Mouse (Mus musculus): Measurements from ENCODE around the gene Ubxn4. TPM values are rescaled to one million over a fixed set of nuclear protein-coding genes. Genes with fewer than 3 reads are reported as not detected.

Ubxn4 gene
- polyA plus RNA-seq, 2 experiments, result 14.9 to 27.2 TPM

DNA sequence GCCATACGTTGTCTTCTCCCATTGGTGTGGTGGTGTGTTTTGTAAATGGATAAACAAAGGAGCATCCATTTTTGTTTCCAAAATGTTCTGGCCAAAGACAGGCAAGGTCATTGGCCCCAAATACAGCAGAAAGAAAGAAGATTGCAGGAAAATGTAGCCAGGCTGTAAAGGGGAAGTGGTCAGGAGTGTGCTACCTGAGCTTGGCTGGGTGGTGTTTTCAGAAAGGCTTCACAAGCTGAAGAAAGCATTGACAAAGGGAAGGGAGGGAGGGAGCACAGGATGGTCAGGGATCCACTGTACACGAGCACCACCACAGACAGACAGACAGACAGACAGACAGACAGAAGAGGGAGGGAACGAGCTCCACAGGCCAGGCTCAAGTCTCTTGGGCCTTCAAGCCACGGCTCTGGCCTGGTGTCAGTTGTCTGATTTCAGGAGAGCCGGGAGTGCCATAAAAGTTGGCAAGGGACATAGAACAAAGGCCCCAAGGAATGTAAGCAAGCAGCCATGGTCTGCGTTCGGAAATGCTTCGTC, 40.5 kb downstream of the Ubxn4 start:
- Histone ChIP-seq H3K4me2 (ENCODE audit: low read depth) (no peak overlapping the region), H3K9me3 (ENCODE audit: control insufficient read depth, low read length) (no peaks in the 10 kb centered on the region), H3K9ac (replicated peaks) (no peak overlapping the region), H3K36me3 (replicated peaks; ENCODE audit: control insufficient read depth, insufficient read depth, low read depth) (peaks cover 4% of the 10 kb centered on the region), H3K27me3 (ENCODE audit: control insufficient read depth, insufficient read depth, low read length) (no peaks in the 10 kb centered on the region), H3K27ac (no peak overlapping the region), H3K4me1 (replicated peaks; ENCODE audit: control insufficient read depth in 2 of 2, insufficient read depth in 2 of 2, low read length in 1 of 2) (no peaks in the 10 kb centered on the region), H3K4me3 (ENCODE audit: insufficient read depth in 1 of 2, low read depth in 2 of 2, low read length in 2 of 2) (no peak overlapping the region)
- WGBS (ENCODE audit: insufficient replicate concordance), result 63% methylated on average over 8 of the region's 8 CpGs
- no peak for TF ChIP-seq CTCF (IDR thresholded peaks at IDR 0.05; ENCODE audit: low read depth)
- no peak for DNase-seq (ENCODE audit: low read depth in 3 of 3, low spot score in 3 of 3)
- ATAC-seq (ENCODE audit: insufficient read depth), result no peak

DNA sequence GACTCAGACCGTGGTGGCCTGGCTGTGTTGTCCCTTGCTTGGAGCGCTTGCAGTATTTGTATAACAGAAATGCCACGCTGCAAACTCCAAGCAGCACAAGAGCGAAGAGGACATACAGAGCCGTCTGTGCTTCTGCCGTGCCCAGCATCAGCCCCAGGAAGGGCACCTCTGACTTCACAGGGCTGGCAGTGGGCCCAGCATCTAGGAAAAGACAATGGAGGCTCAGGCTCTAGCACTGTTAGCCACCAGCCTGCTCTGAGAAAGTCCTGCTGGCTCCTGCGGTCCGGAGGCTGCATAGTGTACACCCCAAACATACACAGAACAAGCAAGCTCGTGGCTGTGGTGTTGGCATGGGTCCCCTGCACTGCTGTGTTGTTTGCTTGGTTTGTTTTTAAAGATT, 41.4 kb downstream of the Ubxn4 start:
- TF ChIP-seq CTCF (IDR thresholded peaks at IDR 0.05; ENCODE audit: low read depth), result no peak
- TF ChIP-seq EP300 (IDR thresholded peaks at IDR 0.05; ENCODE audit: low read depth), result no peak
- no peak overlapping the region for H3K27ac ChIP-seq
- 81% methylated on average over 9 of the region's 9 CpGs for WGBS (ENCODE audit: insufficient replicate concordance)
- no peaks in the 10 kb centered on the region for H3K9me3 ChIP-seq (ENCODE audit: control insufficient read depth, low read length)
- H3K27me3 ChIP-seq (ENCODE audit: control insufficient read depth, insufficient read depth, low read length), result no peaks in the 10 kb centered on the region
- H3K4me3 ChIP-seq (ENCODE audit: insufficient read depth in 1 of 2, low read depth in 2 of 2, low read length in 2 of 2), result no peak overlapping the region
- H3K9ac ChIP-seq (replicated peaks), result no peak overlapping the region
- DNase-seq (ENCODE audit: low read depth in 3 of 3, low spot score in 3 of 3) (no peak), ATAC-seq (ENCODE audit: insufficient read depth) (no peak)
- no peaks in the 10 kb centered on the region for H3K36me3 ChIP-seq (replicated peaks; ENCODE audit: control insufficient read depth, insufficient read depth, low read depth)
- H3K4me1 ChIP-seq (replicated peaks; ENCODE audit: control insufficient read depth in 2 of 2, insufficient read depth in 2 of 2, low read length in 1 of 2), result no peaks in the 10 kb centered on the region
- H3K4me2 ChIP-seq (ENCODE audit: low read depth), result no peak overlapping the region

DNA sequence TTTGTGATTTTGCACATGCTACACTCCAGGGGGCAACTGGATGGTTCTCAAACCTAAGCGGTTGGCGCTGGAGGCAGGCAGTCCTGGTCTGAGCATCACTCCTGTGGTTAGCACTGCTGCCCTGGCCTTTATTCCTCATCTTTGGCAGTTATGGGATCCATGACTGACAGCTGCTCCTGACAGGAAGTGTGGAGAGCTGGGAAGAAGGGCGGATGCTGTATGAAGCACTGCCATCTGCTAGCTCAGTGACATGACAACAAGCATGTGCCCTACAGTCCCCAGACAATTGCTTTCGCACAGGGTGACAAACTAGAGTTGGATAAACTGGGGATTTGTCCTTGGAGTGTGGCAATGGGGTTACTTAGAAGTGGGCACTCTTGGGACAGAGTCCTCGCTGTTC, 46.5 kb downstream of the Ubxn4 start:
- Histone ChIP-seq H3K4me3 (ENCODE audit: insufficient read depth in 1 of 2, low read depth in 2 of 2, low read length in 2 of 2) (no peak overlapping the region), H3K36me3 (replicated peaks; ENCODE audit: control insufficient read depth, insufficient read depth, low read depth) (no peaks in the 10 kb centered on the region), H3K27me3 (ENCODE audit: control insufficient read depth, insufficient read depth, low read length) (no peaks in the 10 kb centered on the region), H3K9me3 (ENCODE audit: control insufficient read depth, low read length) (no peaks in the 10 kb centered on the region), H3K4me2 (ENCODE audit: low read depth) (no peak overlapping the region), H3K27ac (no peak overlapping the region), H3K9ac (replicated peaks) (no peak overlapping the region), H3K4me1 (replicated peaks; ENCODE audit: control insufficient read depth in 2 of 2, insufficient read depth in 2 of 2, low read length in 1 of 2) (no peaks in the 10 kb centered on the region)
- no peak for ATAC-seq (ENCODE audit: insufficient read depth)
- no peak for TF ChIP-seq EP300 (IDR thresholded peaks at IDR 0.05; ENCODE audit: low read depth)
- no peak for TF ChIP-seq CTCF (IDR thresholded peaks at IDR 0.05; ENCODE audit: low read depth)
- no peak for DNase-seq (ENCODE audit: low read depth in 3 of 3, low spot score in 3 of 3)
- WGBS (ENCODE audit: insufficient replicate concordance), result 82% methylated on average over 5 of the region's 5 CpGs

DNA sequence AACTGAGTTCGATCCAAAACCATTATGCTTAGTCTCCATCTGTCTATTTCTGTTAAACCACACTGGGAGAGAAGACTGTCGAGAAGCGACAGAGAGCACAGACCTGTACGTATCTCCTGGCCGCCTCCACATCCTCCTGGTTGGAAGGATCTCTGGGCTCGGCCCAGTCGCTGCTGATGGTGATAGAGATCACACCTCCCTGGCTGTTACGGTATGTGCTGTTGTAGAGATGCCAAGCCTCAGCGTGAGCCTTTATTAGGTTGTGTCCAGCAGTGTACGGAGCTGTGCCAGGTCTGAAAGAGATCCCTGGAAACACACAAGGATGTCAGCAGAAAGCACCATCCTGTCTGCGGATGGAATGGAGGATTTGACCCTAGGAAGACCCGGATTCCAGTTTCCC, 49.8 kb downstream of the Ubxn4 start:
- no peaks in the 10 kb centered on the region for H3K4me1 ChIP-seq (replicated peaks; ENCODE audit: control insufficient read depth in 2 of 2, insufficient read depth in 2 of 2, low read length in 1 of 2)
- no peak for DNase-seq (ENCODE audit: low read depth in 3 of 3, low spot score in 3 of 3)
- ATAC-seq (ENCODE audit: insufficient read depth), result no peak
- no peaks in the 10 kb centered on the region for H3K9me3 ChIP-seq (ENCODE audit: control insufficient read depth, low read length)
- H3K4me2 ChIP-seq (ENCODE audit: low read depth), result no peak overlapping the region
- H3K27ac ChIP-seq, result no peak overlapping the region
- no peak overlapping the region for H3K9ac ChIP-seq (replicated peaks)
- no peaks in the 10 kb centered on the region for H3K27me3 ChIP-seq (ENCODE audit: control insufficient read depth, insufficient read depth, low read length)
- TF ChIP-seq EP300 (IDR thresholded peaks at IDR 0.05; ENCODE audit: low read depth) (no peak), CTCF (IDR thresholded peaks at IDR 0.05; ENCODE audit: low read depth) (no peak)
- H3K36me3 ChIP-seq (replicated peaks; ENCODE audit: control insufficient read depth, insufficient read depth, low read depth), result no peaks in the 10 kb centered on the region
- no peak overlapping the region for H3K4me3 ChIP-seq (ENCODE audit: insufficient read depth in 1 of 2, low read depth in 2 of 2, low read length in 2 of 2)
- 70% methylated on average over 12 of the region's 12 CpGs for WGBS (ENCODE audit: insufficient replicate concordance)

DNA sequence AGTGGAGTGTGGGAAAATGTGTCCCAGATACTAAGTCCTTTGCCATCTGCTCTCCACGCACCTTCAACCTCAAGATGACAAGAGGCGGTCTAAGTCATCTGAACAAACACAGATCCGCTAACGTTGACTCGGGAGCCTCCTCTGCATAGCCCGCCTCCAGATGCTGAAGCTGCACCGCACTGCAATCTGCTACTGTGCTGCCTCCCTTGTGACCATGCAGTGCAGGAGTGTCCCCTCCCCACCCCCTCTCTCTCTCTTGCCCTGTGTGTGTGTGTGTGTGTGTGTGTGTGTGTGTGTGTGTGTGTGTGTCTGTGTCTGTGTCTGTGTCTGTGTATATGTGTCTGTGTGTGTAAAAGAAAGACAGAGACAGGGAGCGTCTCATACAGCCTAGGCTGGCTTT, 51.5 kb downstream of the Ubxn4 start:
- ATAC-seq (ENCODE audit: insufficient read depth), result no peak

More for the DNA sequence above, 51.5 kb downstream of the Ubxn4 start:
- Histone ChIP-seq H3K9me3 (ENCODE audit: control insufficient read depth, low read length) (no peaks in the 10 kb centered on the region), H3K27me3 (ENCODE audit: control insufficient read depth, insufficient read depth, low read length) (no peaks in the 10 kb centered on the region), H3K36me3 (replicated peaks; ENCODE audit: control insufficient read depth, insufficient read depth, low read depth) (no peaks in the 10 kb centered on the region), H3K27ac (no peak overlapping the region), H3K4me1 (replicated peaks; ENCODE audit: control insufficient read depth in 2 of 2, insufficient read depth in 2 of 2, low read length in 1 of 2) (no peaks in the 10 kb centered on the region), H3K4me3 (ENCODE audit: insufficient read depth in 1 of 2, low read depth in 2 of 2, low read length in 2 of 2) (no peak overlapping the region), H3K9ac (replicated peaks) (no peak overlapping the region), H3K4me2 (ENCODE audit: low read depth) (no peak overlapping the region)
- 69% methylated on average over 8 of the region's 8 CpGs for whole genome bisulfite sequencing (ENCODE audit: insufficient replicate concordance)
- TF ChIP-seq CTCF (IDR thresholded peaks at IDR 0.05; ENCODE audit: low read depth) (no peak), EP300 (IDR thresholded peaks at IDR 0.05; ENCODE audit: low read depth) (no peak)
- DNase-seq (ENCODE audit: low read depth in 3 of 3, low spot score in 3 of 3), result no peak
